Mouse (Mus musculus): ENCODE measurements at regions not wholly inside any gene's neighbourhood (a gene's known extent, or its start where the extent isn't known, plus 50 kb on each side); places are given as distances from the start of the nearest gene placed in this dataset.

GRCm38 (mm10) chr19:49697659-49698058 lies 980.8 kb downstream of the Sorcs1 start:
- TF ChIP-seq CTCF (IDR thresholded peaks at IDR 0.05) (no peak), EP300 (IDR thresholded peaks at IDR 0.05) (no peak)

Measured in lung, postnatal 0 days (tissue).